Comparison of ENCODE assay signal across 34 mouse cellular contexts in the genomic region with DNA sequence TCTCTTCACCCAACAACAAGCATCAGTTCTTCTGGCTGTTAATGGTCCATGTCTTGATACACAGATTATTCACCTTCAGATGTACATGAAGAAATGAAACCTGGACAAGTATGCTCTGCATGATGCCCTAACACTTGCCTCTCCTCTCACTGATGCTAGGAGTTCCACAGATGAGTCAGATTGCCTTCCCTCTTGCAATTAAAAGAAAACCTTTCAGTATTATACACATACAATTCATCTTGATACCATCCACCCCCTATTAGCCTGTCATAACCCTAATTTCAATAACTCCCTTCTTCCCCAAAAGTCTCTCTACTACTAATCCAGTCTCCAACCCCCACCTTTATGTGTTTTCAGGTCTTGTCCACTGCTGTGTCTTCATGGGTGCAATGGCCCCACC.
"Had no signal": no experiment of that assay in that cellular context is flagged by ENCODE, and none has a peak within 500 bp of the region (broad histone marks: within the 10 kb centered on the region; RNA-seq: fewer than 3 reads in every experiment).

No protein-coding gene starts in this region.

- H3K9me3 ChIP-seq: heart, embryonic 12.5 days; heart, embryonic 13.5 days; heart, embryonic 15.5 days; hindbrain, embryonic 10.5 days; hindbrain, embryonic 12.5 days; hindbrain, embryonic 13.5 days; hindbrain, embryonic 15.5 days; intestine, embryonic 15.5 days; kidney, embryonic 15.5 days had no signal

- H3K36me3 ChIP-seq: heart, embryonic 12.5 days; heart, embryonic 13.5 days; heart, embryonic 15.5 days; hindbrain, embryonic 10.5 days; hindbrain, embryonic 12.5 days; hindbrain, embryonic 13.5 days; hindbrain, embryonic 15.5 days; intestine, embryonic 15.5 days; kidney, embryonic 15.5 days had no signal

- H3K27ac ChIP-seq: heart, embryonic 13.5 days; heart, embryonic 15.5 days; hindbrain, embryonic 10.5 days; hindbrain, embryonic 12.5 days; hindbrain, embryonic 13.5 days; hindbrain, embryonic 14.5 days; hindbrain, embryonic 15.5 days; hindbrain, postnatal 0 days; intestine, embryonic 15.5 days; kidney, embryonic 15.5 days; kidney, postnatal 0 days; layer of hippocampus, adult 2 months; left cerebral cortex, adult 2 months had no signal

- H3K4me1 ChIP-seq: heart, embryonic 12.5 days; heart, embryonic 13.5 days; heart, embryonic 15.5 days; hindbrain, embryonic 10.5 days; hindbrain, embryonic 13.5 days; intestine, embryonic 15.5 days; kidney, embryonic 15.5 days had no signal

- H3K27me3 ChIP-seq: heart, embryonic 12.5 days; heart, embryonic 13.5 days; heart, embryonic 15.5 days; hindbrain, embryonic 12.5 days; hindbrain, embryonic 13.5 days; hindbrain, embryonic 15.5 days; intestine, embryonic 15.5 days; kidney, embryonic 15.5 days had no signal

- DNase-seq: heart, postnatal 10 days; heart, postnatal 14 days; heart, postnatal 36 days; heart, postnatal 4 days; kidney, adult 11 months; kidney, adult 18-20 months; kidney, adult 2 months; kidney, adult 8-10 months; kidney, adult 9 months; kidney, postnatal 10 days; kidney, postnatal 14 days; kidney, postnatal 25 days; kidney, postnatal 36 days; kidney, postnatal 4 days; layer of hippocampus, adult 9-11 months; layer of hippocampus, postnatal 36 days had no signal

- H3K4me2 ChIP-seq: heart, embryonic 11.5 days; heart, embryonic 12.5 days; heart, embryonic 13.5 days; heart, embryonic 15.5 days; hindbrain, embryonic 12.5 days; hindbrain, embryonic 13.5 days; hindbrain, embryonic 14.5 days; hindbrain, embryonic 15.5 days; intestine, embryonic 15.5 days; kidney, embryonic 15.5 days had no signal

- H3K4me3 ChIP-seq: heart, embryonic 12.5 days; heart, embryonic 13.5 days; heart, embryonic 15.5 days; hindbrain, embryonic 10.5 days; hindbrain, embryonic 12.5 days; hindbrain, embryonic 13.5 days; hindbrain, embryonic 15.5 days; intestine, embryonic 15.5 days; kidney, embryonic 15.5 days; layer of hippocampus, adult 2 months; left cerebral cortex, adult 2 months had no signal

- H3K9ac ChIP-seq: heart, embryonic 12.5 days; heart, embryonic 13.5 days; heart, embryonic 15.5 days; hindbrain, embryonic 12.5 days; hindbrain, embryonic 13.5 days; hindbrain, embryonic 14.5 days; hindbrain, embryonic 15.5 days; intestine, embryonic 15.5 days; kidney, embryonic 15.5 days had no signal

- ATAC-seq: hindbrain, embryonic 16.5 days; hindbrain, postnatal 0 days; intestine, embryonic 15.5 days; intestine, embryonic 16.5 days; intestine, postnatal 0 days had no signal
